Mouse (Mus musculus) adrenal gland, postnatal 25 days (tissue): ENCODE data around the gene Ctf1. TPM values are rescaled to one million over a fixed set of nuclear protein-coding genes. Genes with fewer than 3 reads are reported as not detected.
"Not testable (repeated sequence)": the region's sequence is repeated elsewhere in the genome, so short reads cannot be mapped to it uniquely, and the experiment has no call there.

Experiments
- DNase-seq: peaks from one replicate; pipeline ENCODE4 v3.0.0; 2021; ENCODE audit warnings: mixed read lengths
- total RNA-seq: library from RNA; stranded (reverse); gene quantifications from 2 replicates; pipeline ENCODE4 v1.2.3, GENCODE M21; 2021

Gene Ctf1
- total RNA-seq, 1 experiment from 2014 or later, result 2.5 TPM

DNA sequence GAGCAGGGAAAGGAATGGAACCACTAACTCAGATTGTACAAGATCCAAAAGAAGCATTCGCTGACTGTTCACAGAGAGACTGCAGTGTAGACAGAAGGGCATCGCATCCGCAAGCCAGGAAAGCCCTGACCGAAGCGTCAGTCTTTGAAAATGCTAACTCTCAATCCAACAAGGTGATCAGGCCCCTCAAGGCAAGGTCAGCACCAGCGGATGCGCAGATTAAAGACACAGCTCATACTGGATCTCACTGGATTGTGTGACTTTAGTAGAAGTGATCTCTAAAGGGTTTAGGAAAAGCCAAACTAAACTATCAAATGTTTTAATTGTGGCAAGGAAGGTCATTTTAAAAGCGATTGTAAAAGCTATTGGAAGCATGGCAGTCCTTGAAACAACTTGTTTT is 19.2 kb upstream of the Ctf1 start:
- no peak for DNase-seq

DNA sequence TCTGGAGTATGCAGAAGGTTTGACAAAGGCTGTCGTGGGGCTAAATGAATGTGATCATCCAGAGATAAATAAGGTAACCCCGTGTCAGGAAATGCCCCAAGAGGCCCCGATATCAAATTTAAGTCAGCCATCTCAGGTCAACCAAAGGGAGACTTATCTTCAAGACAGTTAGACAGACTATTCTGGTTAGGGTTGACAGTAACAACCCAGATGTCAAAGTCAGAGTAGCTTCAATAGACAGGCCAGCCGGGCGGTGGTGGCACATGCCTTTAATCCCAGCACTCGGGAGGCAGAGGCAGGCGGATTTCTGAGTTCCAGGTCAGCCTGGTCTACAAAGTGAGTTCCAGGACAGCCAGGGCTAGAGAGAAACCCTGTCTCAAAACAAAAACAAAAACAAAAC is 18.8 kb upstream of the Ctf1 start:
- not testable (repeated sequence) for DNase-seq

DNA sequence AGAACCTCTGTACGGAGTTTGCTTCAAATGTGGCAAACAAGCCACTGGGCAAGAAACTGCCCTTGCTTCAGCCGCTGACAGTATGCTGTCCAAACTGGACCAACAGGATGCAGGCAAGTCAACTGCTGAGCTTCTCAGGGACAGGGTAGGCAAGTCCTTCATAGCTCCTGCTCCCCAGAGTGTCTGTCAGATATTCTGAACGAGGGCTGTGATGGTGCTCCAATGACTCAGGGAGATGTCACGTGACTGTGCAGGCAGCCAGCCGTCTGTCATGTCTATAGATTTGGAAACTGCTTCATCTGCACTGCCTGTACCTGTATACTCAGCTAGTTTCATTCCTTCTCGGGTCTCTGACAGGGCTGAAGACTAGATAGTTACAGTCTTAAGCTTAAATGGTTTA is 13.6 kb upstream of the Ctf1 start:
- DNase-seq, result no peak

DNA sequence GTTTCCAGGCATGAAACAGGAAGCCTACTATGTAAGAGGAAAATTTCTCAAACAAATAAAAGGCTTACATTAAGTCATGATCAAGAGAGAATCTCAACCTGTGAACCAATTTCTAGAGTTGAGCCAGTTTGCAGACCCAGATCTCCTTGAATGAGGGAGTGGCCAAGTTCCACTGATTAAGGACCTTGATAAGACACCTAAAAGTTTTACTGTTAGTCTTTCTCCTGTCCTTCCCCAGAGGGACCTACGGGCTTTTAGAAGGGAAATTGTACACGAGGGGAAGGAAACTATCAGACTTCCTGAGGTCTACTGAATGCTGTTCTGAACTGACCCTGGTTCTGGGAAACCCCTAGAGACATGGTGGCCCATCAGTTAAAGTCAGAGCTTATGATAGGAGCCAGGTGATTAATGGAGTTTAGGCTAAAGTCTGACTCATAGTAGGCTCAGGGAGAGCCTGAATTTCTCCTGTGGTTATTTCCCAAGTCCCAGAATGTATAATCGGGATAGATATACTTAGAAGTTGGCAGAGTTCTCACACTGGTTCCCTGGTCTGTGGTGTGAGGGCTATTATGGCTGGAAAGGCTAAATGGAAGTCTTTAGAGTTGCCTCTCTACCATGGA is 11.7 kb upstream of the Ctf1 start:
- DNase-seq, result no peak

DNA sequence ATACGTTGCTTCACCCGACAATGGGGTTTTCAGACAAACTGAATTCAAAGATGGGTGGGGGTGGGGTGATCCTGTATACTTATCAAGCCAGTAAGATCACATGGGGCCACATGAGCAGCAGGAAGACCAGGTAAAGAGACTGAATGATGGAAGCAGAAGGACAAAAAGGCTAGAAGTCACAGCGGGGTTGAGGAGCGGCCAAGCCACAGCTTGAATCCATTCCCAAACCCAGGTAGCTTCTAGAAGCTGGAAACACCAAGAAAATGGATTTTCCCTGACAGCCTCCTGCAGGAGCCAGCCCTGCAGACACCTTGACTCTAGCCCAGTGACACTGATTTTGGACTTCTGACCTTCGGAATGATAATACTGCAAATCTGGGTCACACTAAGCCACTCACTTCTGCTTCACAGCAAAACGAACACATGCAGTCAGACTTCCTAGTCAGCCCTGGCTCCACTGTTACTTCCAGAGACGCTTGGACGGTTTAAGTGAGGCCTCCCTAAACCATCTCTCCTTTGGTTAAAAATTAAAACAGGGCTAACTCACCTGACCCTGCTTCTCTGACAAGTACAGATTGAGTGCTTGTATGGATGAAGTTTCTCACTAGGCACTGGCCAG is 8.9 kb upstream of the Ctf1 start:
- DNase-seq, result no peak

DNA sequence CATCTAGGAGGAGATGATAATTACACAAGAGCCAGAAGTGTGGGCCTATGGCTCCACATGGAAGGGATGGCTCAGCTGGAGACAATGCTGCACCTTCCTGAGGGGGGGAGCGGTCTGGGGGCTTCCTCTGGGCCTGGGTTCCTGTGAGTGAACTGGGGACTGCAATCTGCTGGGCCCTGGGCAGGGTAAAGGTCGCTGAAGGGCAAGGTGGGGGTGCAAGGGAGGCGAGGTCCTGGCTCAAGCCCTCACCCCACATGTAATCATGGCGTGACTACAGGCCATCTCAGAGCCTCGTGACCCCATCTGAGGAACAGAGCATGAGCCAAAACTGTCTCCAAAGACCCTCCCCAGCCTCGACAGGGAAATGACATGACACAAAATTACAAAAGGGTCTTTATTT is 7.9 kb upstream of the Ctf1 start:
- no peak for DNase-seq

DNA sequence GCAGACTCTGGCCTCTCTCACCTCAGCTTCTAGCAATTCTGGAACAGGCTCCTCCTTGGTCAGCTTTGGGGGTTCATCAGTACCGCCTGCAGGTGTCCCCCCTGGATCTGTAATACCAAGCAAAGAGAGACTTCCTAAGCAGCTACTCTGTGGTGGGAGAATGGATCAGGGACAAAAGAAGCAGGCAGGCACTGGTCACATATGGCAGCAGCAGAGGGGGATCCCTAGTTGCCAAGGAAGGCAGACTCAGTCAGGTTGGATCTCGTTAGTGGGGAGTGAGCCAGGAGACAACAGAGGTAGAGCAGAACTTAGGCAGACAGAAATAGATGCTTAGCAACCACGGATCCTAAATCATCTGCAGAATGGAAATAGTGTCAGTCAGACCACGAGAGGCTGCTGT is 6.8 kb upstream of the Ctf1 start:
- no peak for DNase-seq

DNA sequence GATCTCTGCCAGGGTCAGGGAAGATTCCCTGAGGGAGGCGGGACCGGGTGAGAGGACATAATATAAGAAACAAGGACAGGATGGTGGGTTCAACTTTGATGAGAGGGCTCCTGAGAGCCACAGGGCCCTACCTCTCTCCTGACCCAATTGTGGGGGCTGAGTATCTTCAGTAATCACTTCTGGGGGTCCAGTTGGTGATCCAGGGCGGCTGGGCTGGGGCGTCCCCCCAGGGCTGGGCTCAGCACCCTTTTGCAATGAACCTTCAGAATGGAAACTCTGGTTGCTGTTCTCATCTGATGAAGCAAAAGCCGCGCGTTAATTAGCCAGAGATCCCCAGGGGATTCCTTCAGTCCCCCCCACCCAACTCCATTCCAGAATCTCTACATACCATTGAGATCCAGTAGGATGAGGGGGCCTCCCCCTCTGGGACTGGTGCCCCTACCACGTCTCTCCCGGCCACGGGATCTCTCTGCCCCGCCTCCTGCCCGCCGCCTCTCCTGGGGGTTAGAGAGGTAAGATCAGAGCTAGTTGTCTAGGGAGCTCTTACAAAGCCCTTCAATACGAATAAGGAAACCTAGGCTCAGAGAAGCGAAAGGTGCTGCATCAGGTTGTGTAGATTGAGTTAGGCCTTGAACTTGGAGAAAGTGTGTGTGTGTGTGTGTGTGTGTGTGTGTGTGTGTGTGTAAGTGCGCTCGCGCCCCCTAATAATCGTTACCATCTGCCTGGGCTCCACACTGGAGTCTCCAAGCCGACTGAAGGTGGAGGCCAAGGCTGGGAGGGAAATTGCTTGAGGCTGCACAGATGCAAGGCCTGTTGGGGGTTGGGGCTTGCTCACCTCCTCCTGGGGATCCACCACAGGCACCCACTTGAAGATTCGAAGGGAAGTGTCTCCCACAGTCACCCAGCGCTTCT is 5.2 kb upstream of the Ctf1 start:
- peak; percentile 30 for DNase-seq

DNA sequence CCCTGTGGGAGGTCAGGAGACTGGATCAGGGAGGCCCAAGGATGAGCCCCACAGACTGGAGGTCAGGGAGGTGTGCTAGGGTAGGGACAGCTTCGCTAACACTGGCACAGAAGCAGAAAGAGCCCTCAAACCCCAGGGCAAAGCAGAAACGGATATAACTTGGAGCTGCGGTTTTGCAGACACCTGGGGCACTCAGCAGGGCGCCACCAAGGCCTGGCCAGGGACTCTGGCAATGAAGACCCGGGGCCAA is 4.7 kb upstream of the Ctf1 start:
- DNase-seq, result no peak

DNA sequence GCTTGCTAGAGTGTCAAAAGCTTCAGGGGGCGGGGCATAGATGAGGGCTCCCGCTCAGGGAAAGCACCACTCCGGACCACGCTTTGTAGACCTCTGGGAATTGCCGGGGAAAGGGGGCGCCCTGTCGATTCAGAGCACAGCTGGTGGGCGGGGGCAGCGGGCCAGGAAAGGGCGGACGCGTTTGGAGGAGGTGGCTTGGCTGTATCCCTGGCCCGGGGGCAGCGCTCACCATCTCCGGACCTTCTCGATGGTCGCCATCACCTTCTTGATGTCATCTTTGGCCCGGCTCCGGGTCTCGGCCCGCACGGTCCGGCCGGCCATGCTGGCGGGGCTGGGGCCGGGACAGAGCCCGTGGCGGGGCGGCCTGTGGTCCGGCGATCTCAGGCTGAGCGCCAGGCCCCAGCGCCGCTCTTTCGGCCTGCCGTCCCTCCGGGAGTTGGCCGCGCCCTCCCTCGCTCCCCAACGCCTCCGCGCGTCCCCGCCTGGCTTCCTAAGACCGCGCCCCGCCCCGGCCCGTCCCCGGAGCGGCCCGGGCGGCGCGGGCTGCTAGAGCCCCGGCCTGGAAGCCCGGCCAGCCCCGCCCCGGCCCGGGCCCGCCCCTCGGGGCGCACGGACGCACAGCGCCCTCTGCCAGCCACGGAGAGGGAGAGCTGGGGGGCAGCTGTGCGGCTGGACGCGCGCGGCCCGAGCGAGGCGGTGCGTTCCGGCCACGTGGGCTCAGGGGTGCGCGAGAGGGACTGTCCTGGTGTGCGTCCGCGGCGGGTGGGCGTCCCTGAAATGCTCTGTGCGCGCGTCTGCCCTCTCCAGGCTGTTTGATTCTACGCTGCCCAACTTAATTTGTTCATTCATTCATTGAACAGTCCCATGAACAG is 4.1 kb upstream of the Ctf1 start, which contains the start of gene Bcl7c:
Bcl7c (minus strand) TSS at position 727 of the 872 bp plus-strand sequence.
- peak; percentile 91 for DNase-seq

DNA sequence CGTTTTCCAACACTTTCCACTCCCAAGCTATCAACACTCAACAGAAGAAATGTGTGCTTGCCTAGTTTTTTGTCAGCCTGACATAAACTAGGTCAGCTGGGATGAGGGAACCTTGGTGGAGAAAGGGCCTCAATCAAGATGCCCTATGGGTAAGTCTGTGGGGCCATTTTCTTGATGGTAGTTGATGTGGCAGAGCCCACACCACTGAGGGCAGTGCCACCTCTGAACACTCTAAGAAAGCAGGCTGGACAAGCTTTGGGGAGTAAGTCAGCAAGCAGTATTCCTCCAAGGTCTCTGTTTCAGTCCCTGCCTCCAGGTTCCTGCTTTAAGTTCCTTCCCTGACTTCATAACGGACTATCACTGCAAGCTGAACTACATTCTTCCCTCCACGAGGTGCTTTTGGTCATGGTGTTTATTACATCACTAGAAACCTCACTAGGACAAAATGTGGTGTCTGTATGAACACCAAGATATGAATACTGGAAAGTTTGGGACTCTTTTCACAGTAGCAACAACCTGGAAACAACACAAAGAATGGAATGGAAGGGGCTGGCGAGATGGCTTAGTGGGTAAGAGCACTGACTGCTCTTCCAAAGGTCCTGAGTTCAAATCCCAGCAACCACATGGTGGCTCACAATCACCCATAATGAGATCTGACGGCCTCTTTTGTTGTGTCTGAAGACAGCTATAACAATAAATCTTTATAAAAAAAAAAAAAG is 3.1 kb upstream of the Ctf1 start:
- DNase-seq, result no peak

DNA sequence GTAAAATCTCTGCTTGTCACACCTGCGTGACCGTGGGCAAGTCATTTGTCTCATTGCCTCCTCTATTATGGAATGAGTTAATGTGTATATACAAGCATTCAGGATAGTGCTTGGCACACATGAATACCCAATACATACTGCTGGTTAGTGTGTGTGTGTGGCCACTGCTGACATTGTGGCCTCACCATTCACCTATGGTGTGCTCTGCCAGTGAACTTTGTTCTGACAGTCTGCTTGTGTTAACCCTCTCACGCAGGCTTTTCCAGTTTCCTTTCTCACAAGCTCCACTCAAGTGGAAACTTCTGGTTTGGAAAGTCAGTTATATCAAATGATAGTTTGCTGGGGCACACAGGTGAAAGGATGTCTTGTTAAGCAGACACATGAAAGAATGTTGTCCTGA is 1.5 kb upstream of the Ctf1 start:
- DNase-seq, result no peak

DNA sequence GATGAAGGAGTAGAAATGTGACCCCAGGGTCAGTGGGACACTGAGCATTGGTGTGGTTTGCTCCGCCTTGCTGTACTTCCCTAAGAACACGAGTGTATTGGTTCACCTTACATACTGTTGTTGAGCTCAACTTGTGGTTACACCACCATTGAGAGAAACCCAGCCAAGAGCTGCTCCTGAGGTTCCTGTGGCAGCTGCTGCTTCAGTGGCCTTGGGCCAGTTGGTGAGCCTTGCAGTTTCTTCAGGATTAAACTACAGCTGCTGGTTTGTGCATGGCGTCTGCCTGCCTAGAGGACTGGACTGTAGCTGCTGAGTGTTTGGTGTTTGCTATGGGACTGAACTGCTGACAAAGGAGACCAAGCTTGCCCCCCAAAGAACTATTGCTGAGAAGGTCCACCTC is 1.1 kb upstream of the Ctf1 start:
- no peak for DNase-seq

DNA sequence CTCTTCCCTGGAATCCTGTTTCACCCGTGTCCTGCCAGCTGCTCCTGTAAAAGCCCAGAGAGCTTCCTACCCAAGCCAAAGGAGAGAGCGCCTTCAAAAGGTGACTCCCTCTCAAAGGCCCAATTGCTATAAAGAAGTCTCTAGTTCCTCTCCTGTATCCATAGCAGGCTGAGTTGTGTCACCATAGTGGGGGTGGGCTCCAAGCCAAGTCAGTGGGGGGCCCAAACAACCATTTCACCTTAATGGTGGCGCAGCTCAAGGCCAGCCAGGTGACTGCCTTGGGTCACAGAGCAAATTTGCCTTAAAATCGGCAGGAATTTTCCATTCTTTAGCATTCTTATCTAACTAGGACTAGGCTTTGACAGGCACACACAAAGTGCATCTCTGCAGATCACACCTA is 2.3 kb downstream of the Ctf1 start:
- no peak for DNase-seq

DNA sequence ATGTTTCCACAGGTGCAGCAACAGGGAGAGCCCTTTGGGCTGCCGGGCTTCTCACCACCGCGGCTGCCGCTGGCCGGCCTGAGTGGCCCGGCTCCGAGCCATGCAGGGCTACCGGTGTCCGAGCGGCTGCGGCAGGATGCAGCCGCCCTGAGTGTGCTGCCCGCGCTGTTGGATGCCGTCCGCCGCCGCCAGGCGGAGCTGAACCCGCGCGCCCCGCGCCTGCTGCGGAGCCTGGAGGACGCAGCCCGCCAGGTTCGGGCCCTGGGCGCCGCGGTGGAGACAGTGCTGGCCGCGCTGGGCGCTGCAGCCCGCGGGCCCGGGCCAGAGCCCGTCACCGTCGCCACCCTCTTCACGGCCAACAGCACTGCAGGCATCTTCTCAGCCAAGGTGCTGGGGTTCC is 4.5 kb downstream of the Ctf1 start:
- DNase-seq, result peak; percentile 79

DNA sequence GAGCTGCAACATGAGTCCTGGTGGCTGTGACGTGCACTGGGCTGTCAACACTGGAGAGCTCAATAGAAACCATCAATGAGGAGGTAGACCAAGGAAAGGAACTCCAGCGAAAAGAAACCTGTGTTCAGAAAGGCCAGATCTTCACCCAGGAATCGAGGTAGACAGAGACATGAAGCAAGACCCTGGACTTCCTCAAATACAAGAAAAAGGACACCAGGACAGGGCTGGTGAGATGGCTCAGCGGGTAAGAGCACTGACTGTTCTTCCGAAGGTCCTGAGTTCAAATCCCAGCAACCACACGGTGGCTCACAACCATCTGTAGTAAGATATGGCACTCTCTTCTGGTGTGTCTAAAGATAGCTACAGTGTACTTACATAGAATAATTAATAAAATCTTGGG is 5.8 kb downstream of the Ctf1 start:
- DNase-seq, result no peak

DNA sequence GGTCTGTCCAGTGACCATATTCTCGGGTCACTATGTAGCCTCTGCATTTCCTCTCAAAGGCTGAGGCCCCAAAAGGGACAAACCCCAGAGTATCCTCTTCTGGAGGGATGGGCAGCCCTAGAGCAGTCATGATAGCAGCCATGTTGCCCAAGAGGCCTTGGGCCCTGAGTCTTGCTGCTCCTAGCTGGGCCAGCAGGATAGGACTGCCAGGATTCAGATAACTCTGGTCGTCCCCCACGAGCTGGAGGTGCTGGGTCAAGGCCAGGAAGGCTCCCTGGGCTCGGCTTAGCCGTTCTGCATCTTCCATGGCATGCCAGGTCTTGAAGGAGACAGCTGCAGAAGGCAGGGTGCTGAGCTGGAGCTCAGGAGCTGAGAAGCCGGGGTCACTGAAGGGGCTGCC is 6.7 kb downstream of the Ctf1 start:
- DNase-seq, result no peak

DNA sequence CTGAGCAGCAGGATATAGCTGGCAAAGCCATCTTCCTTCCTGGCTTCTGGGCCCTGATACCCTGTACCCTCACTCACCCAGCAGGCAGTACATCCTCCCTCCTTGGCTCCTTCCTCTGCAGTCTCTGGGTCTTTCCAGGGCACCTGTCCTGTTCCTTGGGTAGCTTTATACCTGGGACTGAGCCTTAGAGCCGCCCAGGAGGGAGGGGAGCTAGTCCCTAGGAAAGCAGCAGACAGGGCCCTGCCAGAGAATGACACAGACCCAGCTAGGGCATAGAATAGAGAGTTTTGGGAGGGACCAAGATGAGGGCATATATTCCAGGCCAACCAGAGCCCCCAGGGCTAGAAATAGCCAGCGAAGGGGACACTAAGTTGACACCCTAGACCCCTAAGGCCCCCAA is 13.0 kb downstream of the Ctf1 start:
- DNase-seq, result no peak

DNA sequence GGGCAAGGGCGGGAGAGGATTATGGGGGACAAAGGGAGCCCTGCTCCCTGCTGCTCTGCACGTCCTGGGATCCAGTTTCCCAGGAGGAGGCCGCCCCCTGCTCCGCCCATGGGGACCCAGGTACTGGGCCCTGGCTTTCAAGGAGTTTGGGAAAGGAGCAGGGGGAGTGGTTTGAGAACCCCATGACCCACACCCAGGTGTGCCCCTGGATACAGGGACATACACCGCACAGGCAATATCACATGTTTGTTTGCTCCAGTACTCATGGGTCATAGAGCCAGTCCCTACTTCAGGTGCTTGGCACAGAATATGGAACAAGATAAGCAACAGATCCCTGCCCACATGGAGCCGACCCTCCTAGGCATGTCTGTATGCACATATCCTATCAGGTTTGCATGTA is 13.4 kb downstream of the Ctf1 start:
- no peak for DNase-seq

DNA sequence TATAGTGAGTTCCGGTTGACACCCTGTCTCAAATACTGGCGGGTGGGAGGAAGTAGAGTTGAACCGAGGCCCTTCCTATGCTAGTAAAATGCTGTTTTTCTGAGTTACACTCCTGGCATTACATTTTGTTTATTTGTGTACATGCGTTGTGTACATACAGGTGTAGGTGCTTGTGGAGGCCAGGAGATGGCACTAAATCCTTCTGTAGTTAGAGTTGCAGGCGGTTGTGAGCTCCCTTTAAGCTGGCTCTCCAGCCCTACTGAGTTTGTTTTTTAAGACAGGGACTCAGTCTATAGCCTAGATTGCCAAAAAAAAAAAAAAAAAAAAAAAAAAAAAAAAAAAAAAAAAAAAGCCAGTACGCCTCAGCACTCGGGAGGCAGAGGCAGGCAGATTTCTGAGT is 15.4 kb downstream of the Ctf1 start:
- no peak for DNase-seq

DNA sequence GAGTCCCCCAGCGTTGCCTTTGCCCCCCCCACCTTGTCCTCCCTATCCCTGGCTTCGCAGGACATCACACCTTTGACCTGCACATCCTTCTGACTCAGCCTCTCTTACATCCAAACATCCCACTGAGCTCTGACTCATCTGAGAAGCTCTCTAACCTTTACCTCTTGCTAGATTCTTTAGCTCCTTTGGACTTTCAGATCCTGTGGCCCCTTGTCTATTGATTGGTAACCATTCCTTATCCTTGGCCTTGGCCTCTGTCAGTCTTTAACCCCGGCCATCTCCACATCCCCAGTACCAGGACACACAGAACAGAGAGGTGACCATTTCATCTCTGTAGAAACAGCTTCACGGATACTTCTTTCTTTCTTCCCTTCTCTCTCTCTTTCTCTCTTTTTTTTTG is 17.6 kb downstream of the Ctf1 start:
- no peak for DNase-seq

DNA sequence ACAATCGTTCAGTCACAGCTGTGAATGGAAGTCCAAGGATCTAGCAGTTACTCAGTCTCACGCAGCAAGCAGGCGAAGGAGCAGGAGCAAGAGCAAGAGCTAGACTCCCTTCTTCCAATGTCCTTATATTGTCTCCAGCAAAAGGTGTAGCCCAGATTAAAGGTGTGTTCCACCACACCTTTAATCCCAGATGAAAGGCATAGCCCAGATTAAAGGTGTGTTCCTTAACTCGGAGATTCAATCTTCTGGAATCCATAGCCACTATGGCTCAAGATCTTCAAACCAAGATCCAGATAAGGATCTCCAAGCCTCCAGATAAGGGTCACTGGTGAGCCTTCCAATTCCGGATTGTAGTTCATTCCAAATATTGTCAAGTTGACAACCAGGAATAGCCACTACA is 19.5 kb downstream of the Ctf1 start, which contains the start of gene Ctf2:
Ctf2 (minus strand) TSS at position 101 of the 400 bp plus-strand sequence.
- not testable (repeated sequence) for DNase-seq
